Mouse (Mus musculus) midbrain, embryonic 11.5 days (tissue): ENCODE results near the gene Hinfp. TPM values are rescaled to one million over a fixed set of nuclear protein-coding genes. Genes with fewer than 3 reads are reported as not detected.
A peak's percentile ranks its signal among the peaks of the same experiment; 100 is the strongest.

Experiments used
- ATAC-seq: fragments of 200-750 bp; cut with Nextera tagmentation; 2 replicates; pipeline ENCODE4 v1.8.0; 2017; ENCODE audit warnings: moderate TSS enrichment, moderate library complexity; ENCODE audit not compliant: low FRiP score
- DNase-seq: peaks from one replicate; pipeline ENCODE4 v3.0.0; 2015; ENCODE audit warnings: low spot score; ENCODE audit errors: missing footprints
- H3K27ac ChIP-seq: fragments of 300-500 bp; sonication (generic); 2 replicates; pipeline ENCODE4 v1.5.1; 2014; ENCODE audit warnings: low read depth, low read length
- H3K27me3 ChIP-seq: fragments of 300-500 bp; sonication (generic); 2 replicates; pipeline ENCODE4 v1.6.1; 2014; ENCODE audit warnings: mild to moderate bottlenecking, low read length, moderate library complexity, mixed read lengths; ENCODE audit not compliant: control insufficient read depth, insufficient read depth
- H3K36me3 ChIP-seq: fragments of 300-500 bp; sonication (generic); 2 replicates; pipeline ENCODE4 v1.6.1; 2014; ENCODE audit warnings: mild to moderate bottlenecking, low read length, moderate library complexity, mixed read lengths; ENCODE audit not compliant: control insufficient read depth, insufficient read depth
- H3K4me1 ChIP-seq: fragments of 300-500 bp; sonication (generic); 2 replicates; pipeline ENCODE4 v1.6.1; 2014; ENCODE audit warnings: low read length; ENCODE audit not compliant: control insufficient read depth, insufficient read depth
- H3K4me2 ChIP-seq: fragments of 300-500 bp; sonication (generic); 2 replicates; pipeline ENCODE4 v1.6.1; 2014; ENCODE audit warnings: mild to moderate bottlenecking, moderate library complexity
- H3K4me3 ChIP-seq: fragments of 300-500 bp; sonication (generic); 2 replicates; pipeline ENCODE4 v1.5.1; 2014; ENCODE audit warnings: low read depth, low read length
- H3K9ac ChIP-seq: fragments of 300-500 bp; sonication (generic); 2 replicates; pipeline ENCODE4 v1.6.1; 2014; ENCODE audit warnings: low read length
- H3K9me3 ChIP-seq: fragments of 300-500 bp; sonication (generic); 2 replicates; pipeline ENCODE4 v1.6.1; 2016; ENCODE audit warnings: low read length; ENCODE audit not compliant: control insufficient read depth
- WGBS: fragments of 180-500 bp; shearing (Covaris S2); extraction: QIAGEN DNeasy Blood & Tissue Kit; methylation state at CpG from one replicate; pipeline ENCODE4 v1.1.7; 2014; 5-methylcytosine and 5-hydroxymethylcytosine counted together
- polyA plus RNA-seq: library from polyadenylated mRNA; unstranded; fragments of >200 nt; fragmentation: Nextera tagmentation; extraction: Ambion mirVana; gene quantifications from 2 replicates; pipeline ENCODE4 v1.2.1, GENCODE M21; 2014

Hinfp gene
- polyA plus RNA-seq, 1 experiment from 2014 or later = 28.0 TPM

- WGBS = 91% methylated on average over 14 of the region's 14 CpGs
These were observed 44.1 kb downstream of the Hinfp start for GRCm38 (mm10) chr9:44261388-44261787.

GRCm38 (mm10) chr9:44259014-44259413 is 46.5 kb downstream of the Hinfp start:
- Histone ChIP-seq H3K4me1 (peaks cover 14% of the 10 kb centered on the region), H3K4me3 (no peak overlapping the region), H3K27me3 (no peaks in the 10 kb centered on the region), H3K4me2 (no peak overlapping the region), H3K36me3 (no peaks in the 10 kb centered on the region), H3K9ac (no peak overlapping the region), H3K27ac (no peak overlapping the region), H3K9me3 (no peaks in the 10 kb centered on the region)
- 77% methylated on average over 10 of the region's 10 CpGs for WGBS
- ATAC-seq (no peak), DNase-seq (no peak)

More at GRCm38 (mm10) chr9:44261388-44261787, 44.1 kb downstream of the Hinfp start:
- Histone ChIP-seq H3K9me3 (no peaks in the 10 kb centered on the region), H3K4me3 (no peak overlapping the region), H3K27me3 (no peaks in the 10 kb centered on the region), H3K36me3 (no peaks in the 10 kb centered on the region), H3K9ac (no peak overlapping the region), H3K4me2 (no peak overlapping the region), H3K27ac (no peak overlapping the region), H3K4me1 (0 out of 2 replicates have a peak, but pooled peaks cover 3% of the 10 kb centered on the region)
- ATAC-seq (no peak), DNase-seq (no peak)

GRCm38 (mm10) chr9:44256213-44256612 is 49.3 kb downstream of the Hinfp start:
- no peak overlapping the region for H3K27ac ChIP-seq

GRCm38 (mm10) chr9:44255136-44255521 is 50.3 kb downstream of the Hinfp start:
- Histone ChIP-seq H3K27me3 (no peaks in the 10 kb centered on the region), H3K9me3 (no peaks in the 10 kb centered on the region), H3K9ac (no peak overlapping the region), H3K27ac (no peak overlapping the region), H3K36me3 (no peaks in the 10 kb centered on the region), H3K4me3 (no peak overlapping the region), H3K4me2 (no peak overlapping the region), H3K4me1 (peaks cover 17% of the 10 kb centered on the region)
- 50% methylated on average over 6 of the region's 6 CpGs for WGBS
- ATAC-seq (no peak), DNase-seq (no peak)

More at GRCm38 (mm10) chr9:44256213-44256612, 49.3 kb downstream of the Hinfp start:
- H3K4me2 ChIP-seq = no peak overlapping the region
- peaks cover 17% of the 10 kb centered on the region for H3K4me1 ChIP-seq
- ATAC-seq = no peak
- no peak for DNase-seq
- no peak overlapping the region for H3K4me3 ChIP-seq
- no peaks in the 10 kb centered on the region for H3K27me3 ChIP-seq
- H3K36me3 ChIP-seq = no peaks in the 10 kb centered on the region
- WGBS = 90% methylated on average over 8 of the region's 8 CpGs
- H3K9ac ChIP-seq = no peak overlapping the region
- no peaks in the 10 kb centered on the region for H3K9me3 ChIP-seq

GRCm38 (mm10) chr9:44254508-44255135 is 50.8 kb downstream of the Hinfp start:
- no peaks in the 10 kb centered on the region for H3K36me3 ChIP-seq
- ATAC-seq = peak; percentile 48; the same call in 1 of the 2 replicates
- H3K4me3 ChIP-seq = no peak overlapping the region
- H3K4me1 ChIP-seq = peaks cover 18% of the 10 kb centered on the region
- DNase-seq = peak; percentile 90
- no peak overlapping the region for H3K4me2 ChIP-seq
- 0 out of 2 replicates have a peak overlapping the region, but pooled peaks have one; percentile 11 for H3K27ac ChIP-seq
- 4% methylated on average over 5 of the region's 5 CpGs for WGBS
- H3K9me3 ChIP-seq = no peaks in the 10 kb centered on the region
- no peaks in the 10 kb centered on the region; the same call in 1 of the 2 replicates for H3K27me3 ChIP-seq
- H3K9ac ChIP-seq = no peak overlapping the region

- ATAC-seq (no peak), DNase-seq (no peak)
- no peak overlapping the region for H3K4me2 ChIP-seq
- no peak overlapping the region for H3K4me3 ChIP-seq
- no peaks in the 10 kb centered on the region for H3K36me3 ChIP-seq
- peaks cover 20% of the 10 kb centered on the region for H3K4me1 ChIP-seq
- no peak overlapping the region for H3K9ac ChIP-seq
- no peak overlapping the region for H3K27ac ChIP-seq
- no peaks in the 10 kb centered on the region for H3K9me3 ChIP-seq
- H3K27me3 ChIP-seq = no peaks in the 10 kb centered on the region; the same call in 1 of the 2 replicates
- 77% methylated on average over 6 of the region's 6 CpGs for WGBS
These were observed 52.0 kb downstream of the Hinfp start for GRCm38 (mm10) chr9:44253441-44253840.

GRCm38 (mm10) chr9:44251314-44251713 is 54.2 kb downstream of the Hinfp start, which contains the start of gene Pdzd3:
Gene Pdzd3, minus strand, starts transcription at chr9:44251471.
- Histone ChIP-seq H3K9me3 (no peaks in the 10 kb centered on the region), H3K4me1 (peaks cover 20% of the 10 kb centered on the region), H3K4me2 (no peak within 1 kb of the TSS), H3K27ac (no peak within 1 kb of the TSS), H3K9ac (no peak within 1 kb of the TSS), H3K27me3 (no peaks in the 10 kb centered on the region; the same call in 1 of the 2 replicates), H3K4me3 (no peak within 1 kb of the TSS), H3K36me3 (no peaks in the 10 kb centered on the region)
- 81% methylated on average over 10 of the region's 10 CpGs for WGBS
- DNase-seq = no peak
- ATAC-seq = no peak

- ATAC-seq = no peak
- Histone ChIP-seq H3K9ac (no peak overlapping the region), H3K4me1 (peaks cover 18% of the 10 kb centered on the region), H3K27ac (no peak overlapping the region), H3K4me3 (no peak overlapping the region), H3K27me3 (no peaks in the 10 kb centered on the region; the same call in 1 of the 2 replicates), H3K4me2 (no peak overlapping the region), H3K9me3 (no peaks in the 10 kb centered on the region), H3K36me3 (no peaks in the 10 kb centered on the region)
- DNase-seq = no peak
- WGBS = 46% methylated on average over 4 of the region's 4 CpGs
These were observed 55.0 kb downstream of the Hinfp start for GRCm38 (mm10) chr9:44250445-44250844.
